Mouse (Mus musculus) stomach, embryonic 16.5 days (tissue): ENCODE measurements around the gene Tgoln1. TPM values are rescaled to one million over a fixed set of nuclear protein-coding genes. Genes with fewer than 3 reads are reported as not detected.

Experiments
- ATAC-seq: fragments of 200-750 bp; cut with Nextera tagmentation; 2 replicates; pipeline ENCODE4 v1.8.0; 2017; ENCODE audit warnings: moderate number of reproducible peaks, moderate TSS enrichment; ENCODE audit not compliant: insufficient read depth, low FRiP score
- H3K27ac ChIP-seq: fragments of 300-500 bp; sonication (generic); 2 replicates; pipeline ENCODE4 v1.5.1; 2014; ENCODE audit warnings: low read length
- H3K27me3 ChIP-seq: fragments of 300-500 bp; sonication (generic); 2 replicates; pipeline ENCODE4 v1.6.1; 2014; ENCODE audit warnings: low read length, control low read depth, mixed read lengths; ENCODE audit not compliant: control insufficient read depth, insufficient read depth
- H3K36me3 ChIP-seq: fragments of 300-500 bp; sonication (generic); 2 replicates; pipeline ENCODE4 v1.6.1; 2014; ENCODE audit warnings: low read length; ENCODE audit not compliant: control insufficient read depth, insufficient read depth
- H3K4me1 ChIP-seq: fragments of 300-500 bp; sonication (generic); 2 replicates; pipeline ENCODE4 v1.6.1; 2014; ENCODE audit warnings: low read length, control low read depth, mixed read lengths; ENCODE audit not compliant: control insufficient read depth, insufficient read depth
- H3K4me2 ChIP-seq: fragments of 300-500 bp; sonication (generic); 2 replicates; pipeline ENCODE4 v1.6.1; 2014; ENCODE audit warnings: low read depth, low read length, mixed read lengths
- H3K4me3 ChIP-seq: fragments of 300-500 bp; sonication (generic); replicated peaks from 2 replicates; pipeline ENCODE4 v1.5.1; 2014; ENCODE audit warnings: mild to moderate bottlenecking, low read length
- H3K9ac ChIP-seq: fragments of 300-500 bp; sonication (generic); 2 replicates; pipeline ENCODE4 v1.6.1; 2014; ENCODE audit warnings: low read length
- H3K9me3 ChIP-seq: fragments of 300-500 bp; sonication (generic); replicated peaks from 2 replicates; pipeline ENCODE4 v1.6.1; 2016; ENCODE audit warnings: low read length, control low read depth; ENCODE audit not compliant: control insufficient read depth
- WGBS: fragments of 180-500 bp; shearing (Covaris S2); extraction: QIAGEN DNeasy Blood & Tissue Kit; methylation state at CpG from one replicate; pipeline ENCODE4 v1.1.7; 2014; 5-methylcytosine and 5-hydroxymethylcytosine counted together
- polyA plus RNA-seq: library from polyadenylated mRNA; unstranded; fragments of >200 nt; fragmentation: Nextera tagmentation; extraction: Ambion mirVana; gene quantifications from 2 replicates; pipeline ENCODE4 v1.2.1, GENCODE M21; 2015

The Tgoln1 gene
- polyA plus RNA-seq, 1 experiment from 2014 or later: 43.5 TPM

DNA sequence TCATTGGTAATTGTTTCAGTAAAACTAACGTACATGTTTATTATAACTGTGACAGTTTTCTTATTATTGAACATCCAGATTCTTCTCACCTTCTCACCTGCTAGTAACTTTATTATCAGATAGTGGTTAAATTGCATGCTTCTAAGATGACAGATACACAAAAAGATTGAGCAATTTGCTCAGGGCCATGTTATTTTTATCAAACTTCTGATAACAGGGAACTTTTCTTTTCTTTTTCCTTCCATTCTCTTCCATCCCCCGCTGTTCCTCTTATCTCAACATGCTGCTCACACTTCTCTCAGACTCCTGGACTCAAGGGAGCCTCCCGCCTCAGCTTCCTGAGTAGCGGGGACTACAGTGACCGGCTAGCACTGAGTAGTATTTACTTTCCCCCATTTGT is 4.1 kb upstream of the Tgoln1 start:
- H3K9ac ChIP-seq: no peak overlapping the region
- no peaks in the 10 kb centered on the region for H3K27me3 ChIP-seq
- 54% methylated on average over 5 of the region's 5 CpGs for WGBS
- H3K36me3 ChIP-seq: no peaks in the 10 kb centered on the region
- no peaks in the 10 kb centered on the region for H3K9me3 ChIP-seq
- peaks cover 11% of the 10 kb centered on the region; the same call in 1 of the 2 replicates for H3K4me1 ChIP-seq
- no peak overlapping the region for H3K4me2 ChIP-seq
- no peak overlapping the region for H3K4me3 ChIP-seq
- H3K27ac ChIP-seq: 0 out of 2 replicates have a peak overlapping the region, but pooled peaks have one; percentile 10
- no peak for ATAC-seq

GRCm38 (mm10) chr6:72619734-72620532 is 3.1 kb upstream of the Tgoln1 start:
- peak overlapping the region; percentile 86 for H3K27ac ChIP-seq
- H3K9me3 ChIP-seq: no peaks in the 10 kb centered on the region
- H3K4me1 ChIP-seq: peaks cover 21% of the 10 kb centered on the region
- H3K27me3 ChIP-seq: no peaks in the 10 kb centered on the region
- H3K4me3 ChIP-seq: 0 out of 2 replicates have a peak overlapping the region, but pooled peaks have one; percentile 3
- peak overlapping the region; percentile 20; the same call in 1 of the 2 replicates for H3K9ac ChIP-seq
- WGBS: 26% methylated on average over 12 of the region's 12 CpGs
- ATAC-seq: peak; percentile 61; the same call in 1 of the 2 replicates
- H3K36me3 ChIP-seq: no peaks in the 10 kb centered on the region
- peak overlapping the region; percentile 34; the same call in 1 of the 2 replicates for H3K4me2 ChIP-seq

DNA sequence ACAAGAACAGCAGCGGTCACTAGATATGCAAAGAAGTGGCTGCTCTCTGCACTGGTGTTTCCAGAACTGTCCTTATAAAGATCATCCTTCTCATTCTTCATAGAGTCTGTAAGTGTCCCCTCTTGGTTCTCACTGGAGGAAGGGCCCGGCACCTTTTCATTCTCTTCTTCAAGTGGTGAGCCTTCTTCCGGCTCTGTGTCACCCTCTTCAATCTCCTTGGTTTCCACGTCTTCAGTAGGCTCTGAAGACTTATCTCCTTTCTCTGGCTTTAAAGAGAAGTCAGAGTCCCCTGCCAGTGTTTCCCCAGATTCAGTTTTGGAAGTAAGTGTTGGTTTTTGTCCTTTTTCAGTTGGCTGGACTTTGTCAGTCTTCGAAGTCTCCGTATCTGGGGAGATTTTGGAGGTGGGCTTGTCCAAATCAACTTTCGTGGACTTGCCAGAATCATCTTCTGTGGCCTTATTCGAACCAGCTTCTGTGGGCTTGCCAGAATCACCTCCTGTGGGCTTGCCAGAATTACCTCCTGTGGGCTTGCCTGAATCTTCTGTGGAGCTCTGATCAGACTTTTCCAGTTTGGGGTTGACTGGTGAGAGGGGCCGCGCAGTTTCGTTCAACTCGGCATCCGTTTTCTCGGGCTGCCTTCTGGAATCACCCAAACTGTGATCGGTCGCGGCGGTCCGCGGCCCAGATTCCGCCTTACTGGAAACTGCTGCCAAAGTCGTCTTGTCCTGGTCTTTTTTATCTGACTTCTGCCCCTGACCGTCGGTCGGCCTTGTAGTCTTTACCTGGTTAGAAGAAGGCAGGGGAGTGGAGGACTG is 1.0 kb downstream of the Tgoln1 start:
- Histone ChIP-seq H3K9me3 (no peaks in the 10 kb centered on the region), H3K4me1 (peaks cover 28% of the 10 kb centered on the region), H3K9ac (peak overlapping the region; percentile 85), H3K27ac (no peak overlapping the region; the same call in 1 of the 2 replicates), H3K4me2 (peak overlapping the region; percentile 93), H3K4me3 (peak overlapping the region; percentile 90), H3K27me3 (no peaks in the 10 kb centered on the region), H3K36me3 (peaks cover 4% of the 10 kb centered on the region; the same call in 1 of the 2 replicates)
- no peak for ATAC-seq
- 20% methylated on average over 25 of the region's 25 CpGs for WGBS

- Histone ChIP-seq H3K9ac (peak overlapping the region; percentile 85), H3K4me1 (peaks cover 28% of the 10 kb centered on the region), H3K36me3 (peaks cover 4% of the 10 kb centered on the region; the same call in 1 of the 2 replicates), H3K4me3 (peak overlapping the region; percentile 90), H3K4me2 (peak overlapping the region; percentile 93), H3K27ac (no peak overlapping the region), H3K9me3 (no peaks in the 10 kb centered on the region), H3K27me3 (no peaks in the 10 kb centered on the region)
- ATAC-seq: no peak
- WGBS: 49% methylated on average over 2 of the region's 2 CpGs
These were observed 1.6 kb downstream of the Tgoln1 start for GRCm38 (mm10) chr6:72615151-72615550.

GRCm38 (mm10) chr6:72610261-72610660 is 6.5 kb downstream of the Tgoln1 start:
- Histone ChIP-seq H3K27ac (no peak overlapping the region), H3K4me3 (no peak overlapping the region), H3K27me3 (no peaks in the 10 kb centered on the region), H3K4me2 (no peak overlapping the region), H3K36me3 (peaks cover 19% of the 10 kb centered on the region), H3K4me1 (peaks cover 13% of the 10 kb centered on the region), H3K9ac (no peak overlapping the region), H3K9me3 (no peaks in the 10 kb centered on the region)
- WGBS: 72% methylated on average over 4 of the region's 4 CpGs
- no peak for ATAC-seq

- 85% methylated on average over 4 of the region's 4 CpGs for WGBS
- peaks cover 19% of the 10 kb centered on the region for H3K36me3 ChIP-seq
These were observed 8.1 kb downstream of the Tgoln1 start for GRCm38 (mm10) chr6:72608662-72609184.

DNA sequence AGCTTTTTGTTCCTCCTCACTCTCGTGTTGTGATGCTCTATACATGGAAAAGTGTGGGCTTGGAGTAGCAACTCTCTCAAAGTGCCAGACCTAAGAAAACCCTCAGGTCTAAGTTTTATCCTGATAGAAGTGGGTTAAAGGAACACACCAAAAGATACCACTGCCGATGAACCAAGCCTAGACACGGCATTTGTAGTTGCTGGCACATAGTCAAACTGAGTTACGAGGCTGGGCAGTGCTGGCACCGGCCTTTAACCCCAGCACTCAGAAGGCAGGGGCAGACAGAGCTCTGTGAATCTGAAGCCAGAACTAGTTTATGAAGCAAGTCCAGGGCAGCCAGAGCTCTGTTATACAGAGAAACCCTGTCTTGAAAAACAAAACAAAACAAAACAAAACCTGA is 9.1 kb downstream of the Tgoln1 start:
- no peaks in the 10 kb centered on the region for H3K27me3 ChIP-seq
- no peak overlapping the region for H3K9ac ChIP-seq
- H3K36me3 ChIP-seq: peaks cover 14% of the 10 kb centered on the region
- H3K9me3 ChIP-seq: no peaks in the 10 kb centered on the region
- ATAC-seq: no peak
- H3K27ac ChIP-seq: no peak overlapping the region
- no peaks in the 10 kb centered on the region for H3K4me1 ChIP-seq
- H3K4me2 ChIP-seq: no peak overlapping the region
- H3K4me3 ChIP-seq: no peak overlapping the region
- WGBS: 83% methylated on average over 5 of the region's 5 CpGs

More at GRCm38 (mm10) chr6:72608662-72609184, 8.1 kb downstream of the Tgoln1 start:
- no peak overlapping the region for H3K4me2 ChIP-seq
- ATAC-seq: no peak
- H3K27me3 ChIP-seq: no peaks in the 10 kb centered on the region
- H3K4me3 ChIP-seq: no peak overlapping the region
- no peak overlapping the region for H3K9ac ChIP-seq
- H3K9me3 ChIP-seq: no peaks in the 10 kb centered on the region
- peaks cover 2% of the 10 kb centered on the region; the same call in 1 of the 2 replicates for H3K4me1 ChIP-seq
- no peak overlapping the region for H3K27ac ChIP-seq

- H3K27me3 ChIP-seq: no peaks in the 10 kb centered on the region
- H3K27ac ChIP-seq: no peak overlapping the region
- no peak overlapping the region for H3K4me3 ChIP-seq
- WGBS: 90% methylated on average over 4 of the region's 4 CpGs
- no peaks in the 10 kb centered on the region for H3K4me1 ChIP-seq
- ATAC-seq: no peak
- H3K9ac ChIP-seq: no peak overlapping the region
- no peaks in the 10 kb centered on the region for H3K9me3 ChIP-seq
- peaks cover 14% of the 10 kb centered on the region for H3K36me3 ChIP-seq
- H3K4me2 ChIP-seq: no peak overlapping the region
These were observed 9.7 kb downstream of the Tgoln1 start for GRCm38 (mm10) chr6:72607060-72607459.
